Mouse (Mus musculus) B cell, adult 67 days (primary cell): ENCODE results near the gene Ei24. TPM values are rescaled to one million over a fixed set of nuclear protein-coding genes. Genes with fewer than 3 reads are reported as not detected.

Source experiments
- total RNA-seq, 2 experiments: library from RNA; stranded (reverse); gene quantifications; 4 replicates each; pipeline ENCODE4 v1.2.4; 2023

The Ei24 gene
- 10 to 100 TPM; 35.5 to 45.4 TPM for total RNA-seq

DNA sequence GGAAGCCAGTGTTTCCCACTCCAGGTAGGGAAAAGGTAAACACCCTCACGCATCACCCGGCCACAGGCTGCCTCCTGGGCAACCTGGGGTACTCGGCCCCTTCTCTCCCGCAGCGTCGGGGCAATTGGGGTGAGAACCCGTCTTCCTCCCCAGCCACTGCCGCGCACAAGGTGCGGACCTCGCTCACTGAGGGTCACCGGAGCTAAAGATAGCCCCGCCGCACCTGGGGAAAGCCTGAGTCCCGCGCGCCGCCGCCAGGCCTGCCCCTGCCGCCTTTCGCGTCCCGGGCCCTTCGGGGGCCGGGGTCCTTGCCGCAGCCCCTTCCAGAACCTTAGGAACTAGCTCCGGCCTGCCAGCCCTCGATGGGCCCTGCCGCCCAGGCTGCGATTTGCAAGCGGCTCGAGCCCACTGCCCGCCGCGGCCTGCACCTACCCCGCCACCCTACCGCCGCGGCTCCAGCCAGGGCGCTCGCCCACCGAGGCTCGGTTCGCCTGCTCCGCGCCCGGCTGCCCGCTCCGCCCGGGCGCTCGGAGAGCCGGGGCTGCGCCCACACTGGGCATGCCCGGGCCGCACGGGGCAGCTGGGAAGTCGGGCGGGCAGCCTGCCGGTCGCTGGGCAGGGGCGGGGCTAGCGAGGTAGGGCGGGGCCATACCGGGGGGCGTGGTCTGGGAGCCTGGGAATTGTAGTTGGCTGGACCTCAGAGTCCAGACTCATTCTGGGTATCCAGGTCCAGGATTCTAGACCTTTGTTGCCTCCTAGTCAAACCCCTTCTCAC is at the start of gene Ei24:
TSS of gene Ei24 (minus strand) at position 613 of the 775 bp plus-strand sequence.

DNA sequence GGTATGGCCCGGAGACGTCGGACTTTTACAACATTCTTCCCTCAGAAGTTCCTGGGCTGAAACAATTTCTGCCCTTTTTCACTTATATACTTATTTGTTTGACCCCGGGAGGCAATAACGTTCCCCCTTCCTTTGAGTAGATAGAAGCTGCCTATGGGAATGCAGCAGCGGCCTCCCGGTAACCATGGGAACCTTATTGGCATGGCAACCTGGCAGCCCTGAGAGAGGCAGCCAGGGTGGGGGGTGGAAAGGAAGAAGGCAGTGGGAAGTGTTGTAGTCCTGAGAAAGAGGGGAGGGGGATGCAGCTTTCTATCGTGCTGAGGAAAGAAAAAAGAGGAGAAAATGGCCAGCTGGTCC is 24.4 kb upstream of the Ei24 start, which contains the start of gene Fez1:
TSS of gene Fez1 (plus strand) at position 221 of the 357 bp plus-strand sequence.

DNA sequence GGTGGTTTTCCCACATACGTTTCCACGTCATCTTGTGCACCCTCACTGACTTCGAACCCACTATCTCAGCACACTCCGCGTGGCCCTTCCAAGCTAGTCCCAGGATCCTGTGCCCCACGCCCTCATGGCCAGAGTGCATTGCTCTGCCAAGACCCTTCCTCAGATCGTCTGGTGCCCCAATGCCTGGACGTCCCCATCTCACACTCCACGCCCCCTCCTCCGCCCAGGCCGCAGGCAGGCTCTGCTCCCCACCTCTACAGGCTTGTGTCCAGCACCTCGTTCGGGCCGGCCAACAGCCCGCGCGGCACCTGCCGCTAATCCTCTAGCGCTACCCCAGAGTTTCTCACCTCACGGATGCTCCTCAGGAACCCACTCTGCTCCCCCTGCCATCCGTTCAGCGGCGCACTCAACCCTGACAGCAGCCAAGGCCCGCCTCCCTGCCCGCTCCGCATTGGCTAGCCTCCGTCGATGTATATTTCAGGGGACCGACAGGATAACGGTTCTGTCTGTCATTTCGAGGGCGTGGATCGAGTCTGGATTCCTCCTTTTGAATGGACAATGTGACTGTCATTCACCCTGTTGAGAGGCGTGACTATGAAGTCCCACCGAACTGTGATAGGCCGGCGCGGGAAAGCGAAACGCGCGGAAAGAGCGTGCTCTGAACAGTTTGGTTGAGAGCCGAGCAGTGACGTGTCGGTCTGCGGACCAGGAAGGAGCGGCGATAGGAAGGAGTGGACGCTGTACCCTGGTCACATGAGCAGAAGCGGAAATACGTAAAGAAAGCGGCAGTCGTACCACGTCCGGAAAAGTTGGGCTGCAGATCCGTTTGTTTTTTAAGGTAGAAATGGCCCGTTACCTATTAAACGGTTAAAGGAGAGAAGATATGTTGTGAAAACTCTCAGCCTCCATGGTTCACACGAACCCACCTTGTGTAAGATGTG is 29.7 kb downstream of the Ei24 start, which contains the start of gene Stt3a:
TSS of gene Stt3a (minus strand) at position 477 of the 941 bp plus-strand sequence.

Other genes starting within 250 kb of the Ei24 start
- not detected for gene Gm17689, start 214.8 kb downstream of the Ei24 start, total RNA-seq
- gene A630095E13Rik, start 154.0 kb downstream of the Ei24 start, total RNA-seq, result not detected
- not detected for gene Acrv1, start 104.2 kb downstream of the Ei24 start, total RNA-seq
- 1 to 10 TPM; 6.2 to 10.0 TPM for gene Chek1, start 70.3 kb downstream of the Ei24 start, total RNA-seq
- 100 to 1,000 TPM; 137 to 145 TPM for gene Stt3a, start 29.7 kb downstream of the Ei24 start, total RNA-seq
- not detected for gene Fez1, start 24.5 kb upstream of the Ei24 start, total RNA-seq